Mouse (Mus musculus) 3134 (cell line): ENCODE measurements around the gene Exoc3.

ENCODE experiments used
- DNase-seq: peaks from one replicate; pipeline ENCODE4 v3.0.0-alpha.2; 2011; ENCODE audit warnings: low spot score; ENCODE audit not compliant: insufficient read length; ENCODE audit errors: extremely low read depth

Gene Exoc3

DNA sequence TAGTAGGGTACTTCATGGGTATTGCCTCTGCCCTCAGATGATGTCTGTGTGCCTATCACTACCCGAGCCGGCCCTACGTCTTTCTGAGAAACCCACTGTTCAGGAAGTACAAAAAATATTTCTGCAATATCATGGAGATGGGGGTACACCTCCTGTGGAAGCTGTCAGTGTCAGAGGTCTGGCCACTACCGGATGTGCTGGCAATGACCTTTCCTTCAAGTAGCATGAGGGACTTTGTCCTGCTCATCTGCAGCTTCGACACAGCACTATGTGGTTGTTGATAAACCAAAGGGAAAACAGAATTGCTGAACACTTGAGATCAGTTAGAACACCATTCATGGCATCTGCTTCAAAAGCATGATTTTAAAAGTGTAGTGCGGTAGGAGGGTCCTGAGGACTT lies 67.7 kb downstream of the Exoc3 start:
- DNase-seq: no peak

DNA sequence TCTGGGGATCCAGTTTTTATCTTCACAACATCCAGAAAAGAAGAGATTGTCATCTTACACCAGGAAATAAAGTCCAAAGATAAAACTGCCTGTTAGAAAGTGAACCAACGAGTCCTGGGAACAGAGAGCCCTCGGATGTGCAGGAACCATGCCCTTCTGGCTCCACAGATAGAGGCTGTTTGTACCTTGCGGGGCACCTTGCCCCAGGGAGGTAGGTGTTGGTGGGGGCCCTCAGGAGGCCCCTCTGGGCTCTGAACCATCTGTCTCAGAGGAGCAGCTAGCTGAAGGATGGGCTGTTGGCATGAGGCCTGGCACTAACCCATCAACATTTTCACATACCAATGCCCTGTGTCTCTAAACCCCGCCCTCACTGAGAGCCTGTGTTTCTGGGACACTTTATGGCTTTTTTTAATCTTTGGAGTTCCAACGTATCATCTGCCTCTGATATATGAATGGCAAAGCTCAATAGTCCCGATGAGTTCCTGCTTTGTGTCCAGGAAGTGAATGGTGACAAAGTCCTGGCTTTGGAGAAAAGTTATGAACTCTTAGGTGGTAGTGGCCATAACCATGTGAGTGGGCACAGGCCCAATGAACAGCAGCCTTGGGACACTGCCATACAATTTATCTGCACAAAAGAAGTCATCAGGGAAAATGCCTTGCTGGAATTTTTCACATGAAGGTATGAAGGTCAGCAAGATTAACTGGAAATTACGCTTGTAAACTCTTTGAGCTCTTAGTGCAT lies 69.5 kb downstream of the Exoc3 start:
- DNase-seq: no peak

DNA sequence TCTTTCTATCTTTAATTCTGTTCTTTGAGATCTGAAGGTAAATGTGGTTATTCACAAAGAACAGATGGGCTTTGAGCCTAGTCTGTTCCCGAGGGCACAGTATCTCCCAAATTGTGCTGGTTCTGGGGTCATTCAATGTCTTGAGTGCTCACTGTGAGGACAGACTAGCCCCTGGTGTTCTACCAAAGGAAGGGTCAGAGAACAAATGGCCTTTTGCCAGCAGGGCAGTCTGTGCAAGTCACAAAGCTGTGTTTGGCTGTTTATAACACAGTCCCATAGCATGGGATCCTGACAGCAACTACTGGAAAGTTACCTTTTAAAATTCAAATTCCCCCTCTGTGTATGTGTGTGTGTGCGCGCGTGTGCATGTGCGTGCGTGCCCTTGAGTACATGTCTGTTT lies 78.6 kb downstream of the Exoc3 start:
- no peak for DNase-seq

DNA sequence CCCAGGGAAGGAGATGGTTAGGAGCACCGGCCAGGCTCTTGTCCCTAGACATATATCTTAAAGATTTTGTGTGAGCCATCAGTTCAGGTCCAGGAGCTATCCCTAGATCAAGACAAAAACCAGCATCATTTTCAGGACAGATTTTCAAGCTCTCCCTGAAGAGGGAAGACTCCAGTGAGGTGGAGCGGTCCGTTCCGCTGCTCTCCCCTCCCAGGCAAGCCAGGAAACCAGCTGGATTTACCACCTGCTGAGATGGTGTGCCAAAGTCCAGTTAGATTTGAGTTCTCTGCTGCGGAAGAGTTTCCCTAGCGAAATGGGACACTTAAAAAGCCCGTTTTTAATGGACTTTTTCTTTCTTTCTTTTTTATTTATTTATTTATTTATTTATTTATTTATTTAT lies 81.0 kb downstream of the Exoc3 start:
- no peak for DNase-seq

DNA sequence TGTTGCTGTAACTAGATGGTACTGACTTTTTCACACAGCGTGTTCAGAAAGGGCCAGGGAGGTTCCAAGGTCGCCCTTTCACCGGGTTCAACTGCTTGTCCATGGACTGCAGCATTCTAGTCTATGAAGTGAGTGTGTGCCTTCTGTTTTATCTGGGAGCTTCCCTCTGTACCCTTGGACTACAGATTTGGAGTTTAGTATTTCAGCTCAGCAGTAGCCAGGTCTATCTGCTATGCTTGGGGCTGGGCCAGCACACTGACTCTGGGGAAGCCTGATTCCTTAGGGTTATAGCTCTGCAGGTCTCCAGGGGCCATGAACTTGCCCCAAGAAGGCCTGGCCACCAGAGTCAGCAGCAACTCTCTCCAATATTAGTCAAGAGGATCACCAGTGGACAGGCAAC lies 85.9 kb downstream of the Exoc3 start:
- no peak for DNase-seq

DNA sequence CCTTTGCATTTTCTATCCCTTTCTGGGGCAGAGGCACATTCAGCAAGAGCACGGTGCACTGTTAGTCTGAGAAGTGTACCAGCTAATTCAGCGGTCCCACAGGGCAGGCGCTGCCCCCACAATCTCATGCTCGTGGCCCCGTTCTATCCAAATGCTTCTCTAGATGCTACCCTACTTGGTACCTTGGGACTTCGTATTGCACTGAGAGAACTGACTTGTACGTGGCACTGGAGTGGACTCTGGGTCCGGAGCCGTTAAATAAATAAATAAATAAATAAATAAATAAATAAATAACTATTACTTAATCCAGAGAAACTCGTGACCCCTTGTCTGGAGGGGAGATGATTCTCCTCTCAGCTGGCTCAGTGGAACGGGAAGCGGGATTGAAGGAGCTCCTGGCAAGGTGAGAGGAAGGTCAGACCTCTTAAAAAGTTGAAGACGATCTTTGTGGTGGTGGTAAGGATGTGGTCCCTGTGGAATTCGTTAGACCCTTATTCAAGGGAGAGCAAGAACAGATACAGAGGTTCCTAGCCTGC lies 86.7 kb downstream of the Exoc3 start:
- DNase-seq: no peak

DNA sequence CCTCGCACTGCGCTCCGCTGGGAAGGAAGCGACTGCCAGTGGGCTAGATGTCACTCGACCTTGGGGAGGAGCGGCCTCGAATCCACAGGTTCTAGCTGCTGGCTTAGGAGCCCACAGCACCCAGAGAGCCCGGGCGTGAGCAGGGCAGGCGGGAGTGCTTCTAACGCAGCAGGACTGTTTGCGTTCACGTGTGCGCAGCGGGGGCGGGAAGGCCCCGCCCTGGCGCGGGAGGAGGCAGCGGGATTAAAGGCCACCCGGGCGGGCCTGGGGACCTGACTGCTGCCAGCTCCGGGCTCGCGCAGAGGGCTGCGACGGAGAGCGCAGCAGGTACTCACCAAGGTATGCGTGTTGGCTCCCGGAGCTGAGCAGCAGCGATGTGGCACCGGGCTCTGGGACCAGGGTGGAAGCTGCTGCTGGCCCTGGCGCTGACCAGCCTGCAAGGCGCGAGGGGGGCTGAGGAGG lies 87.4 kb downstream of the Exoc3 start, which contains the start of gene Slc9a3:
Gene Slc9a3, plus strand, starts transcription at position 317 of the 462 bp plus-strand sequence.
- DNase-seq: no peak
